Mouse (Mus musculus) hindbrain, embryonic 15.5 days (tissue): ENCODE measurements around the gene Dpf1. TPM values are rescaled to one million over a fixed set of nuclear protein-coding genes. Genes with fewer than 3 reads are reported as not detected.
A peak's percentile ranks its signal among the peaks of the same experiment; 100 is the strongest.

Experiments used
- ATAC-seq: fragments of 200-750 bp; cut with Nextera tagmentation; 2 replicates; pipeline ENCODE4 v1.8.0; 2017; ENCODE audit warnings: low read depth, moderate number of reproducible peaks, moderate TSS enrichment; ENCODE audit not compliant: low FRiP score
- H3K27ac ChIP-seq: fragments of 300-500 bp; sonication (generic); replicated peaks from 2 replicates; pipeline ENCODE4 v1.5.1; 2015; ENCODE audit warnings: mild to moderate bottlenecking, inconsistent platforms
- H3K27me3 ChIP-seq: fragments of 300-500 bp; sonication (generic); 2 replicates; pipeline ENCODE4 v1.6.1; 2015; ENCODE audit warnings: control low read depth, inconsistent platforms
- H3K36me3 ChIP-seq: fragments of 300-500 bp; sonication (generic); 2 replicates; pipeline ENCODE4 v1.6.1; 2015; ENCODE audit warnings: control low read depth, inconsistent platforms
- H3K4me1 ChIP-seq: fragments of 300-500 bp; sonication (generic); replicated peaks from 2 replicates; pipeline ENCODE4 v1.6.1; 2015; ENCODE audit warnings: control low read depth, inconsistent platforms
- H3K4me2 ChIP-seq: fragments of 300-500 bp; sonication (generic); 2 replicates; pipeline ENCODE4 v1.6.1; 2015; ENCODE audit warnings: moderate library complexity, mild to moderate bottlenecking, inconsistent platforms
- H3K4me3 ChIP-seq: fragments of 300-500 bp; sonication (generic); 2 replicates; pipeline ENCODE4 v1.5.1; 2015; ENCODE audit warnings: mild to moderate bottlenecking, inconsistent platforms
- H3K9ac ChIP-seq: fragments of 300-500 bp; sonication (generic); 2 replicates; pipeline ENCODE4 v1.6.1; 2015; ENCODE audit warnings: inconsistent platforms
- H3K9me3 ChIP-seq: fragments of 300-500 bp; sonication (generic); 2 replicates; pipeline ENCODE4 v1.6.1; 2016; ENCODE audit warnings: control low read depth, inconsistent platforms
- WGBS: fragments of 180-500 bp; shearing (Covaris S2); methylation state at CpG from one replicate; pipeline ENCODE4 v1.1.7; 2015; 5-methylcytosine and 5-hydroxymethylcytosine counted together
- polyA plus RNA-seq: library from polyadenylated mRNA; unstranded; fragments of >200 nt; fragmentation: Nextera tagmentation; extraction: Ambion mirVana; gene quantifications from 2 replicates; pipeline ENCODE4 v1.2.1, GENCODE M21; 2015

Gene Dpf1
- polyA plus RNA-seq, 1 experiment from 2014 or later = 184 TPM

DNA sequence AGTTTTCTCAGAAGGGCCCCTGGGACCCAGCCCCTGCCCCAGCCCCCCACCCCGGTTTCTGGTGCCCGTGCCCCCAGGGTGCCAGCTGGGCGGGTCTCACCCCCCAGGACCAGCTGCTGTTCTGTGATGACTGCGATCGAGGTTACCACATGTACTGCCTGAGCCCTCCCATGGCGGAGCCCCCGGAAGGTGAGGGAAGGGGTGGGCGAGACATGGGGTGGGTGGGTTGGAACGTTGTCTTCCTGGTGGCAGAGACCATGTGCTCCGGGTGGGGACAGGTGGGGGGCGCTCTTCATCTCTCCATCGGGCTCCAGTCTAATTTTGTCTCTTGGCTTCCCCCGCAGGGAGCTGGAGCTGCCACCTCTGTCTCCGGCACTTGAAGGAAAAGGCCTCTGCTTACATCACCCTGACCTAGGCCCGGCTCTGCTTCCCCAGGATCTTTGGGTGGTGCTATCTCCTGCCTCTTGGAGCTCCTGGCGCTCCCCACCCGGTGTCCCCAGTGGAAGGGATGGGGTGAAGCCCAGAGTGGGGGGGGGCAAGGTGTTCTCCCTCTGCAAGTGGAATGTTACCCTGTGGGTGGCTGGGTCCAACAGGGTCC is 12.5 kb downstream of the Dpf1 start:
- ATAC-seq = no peak
- Histone ChIP-seq H3K27ac (peak overlapping the region; percentile 90), H3K36me3 (peaks cover 15% of the 10 kb centered on the region), H3K9ac (peak overlapping the region; percentile 0; the same call in 1 of the 2 replicates), H3K4me2 (peak overlapping the region; percentile 36; the same call in 1 of the 2 replicates), H3K4me3 (no peak overlapping the region), H3K27me3 (no peaks in the 10 kb centered on the region), H3K9me3 (no peaks in the 10 kb centered on the region), H3K4me1 (peaks cover 88% of the 10 kb centered on the region)
- WGBS = 39% methylated on average over 17 of the region's 17 CpGs

- Histone ChIP-seq H3K9ac (0 out of 2 replicates have a peak overlapping the region, but pooled peaks have one; percentile 17), H3K36me3 (0 out of 2 replicates have a peak, but pooled peaks cover 8% of the 10 kb centered on the region), H3K27me3 (no peaks in the 10 kb centered on the region), H3K27ac (peak overlapping the region; percentile 90), H3K4me2 (peak overlapping the region; percentile 36), H3K9me3 (no peaks in the 10 kb centered on the region), H3K4me3 (no peak overlapping the region), H3K4me1 (peaks cover 86% of the 10 kb centered on the region)
- WGBS = 4% methylated on average over 10 of the region's 10 CpGs
- ATAC-seq = peak; percentile 1; the same call in 1 of the 2 replicates
Observed at GRCm38 (mm10) chr7:29316976-29317375, 13.2 kb downstream of the Dpf1 start.

DNA sequence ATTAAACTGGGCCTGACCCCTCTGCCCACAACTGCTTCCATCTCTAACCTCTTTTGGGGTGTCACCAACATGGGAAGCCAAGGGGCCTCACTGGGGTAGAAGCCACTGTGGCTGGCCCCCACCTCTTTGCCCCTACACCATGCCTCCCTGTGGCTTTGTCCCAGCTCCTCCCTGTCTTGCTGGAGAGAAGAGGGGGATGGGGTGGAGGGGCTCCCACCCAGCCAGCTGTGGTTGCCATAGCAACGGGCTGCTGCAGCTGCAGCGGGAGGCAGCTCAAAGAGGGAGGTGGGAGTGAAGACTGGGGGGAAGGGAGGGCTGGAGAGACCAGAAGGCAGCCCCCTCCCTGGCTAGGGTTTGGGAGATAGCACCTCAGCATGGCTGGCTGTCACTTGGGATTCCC is 13.8 kb downstream of the Dpf1 start:
- Histone ChIP-seq H3K4me3 (no peak overlapping the region), H3K9ac (peak overlapping the region; percentile 17; the same call in 1 of the 2 replicates), H3K36me3 (0 out of 2 replicates have a peak, but pooled peaks cover 5% of the 10 kb centered on the region), H3K4me1 (peaks cover 85% of the 10 kb centered on the region), H3K4me2 (peak overlapping the region; percentile 36), H3K27me3 (no peaks in the 10 kb centered on the region), H3K27ac (peak overlapping the region; percentile 90), H3K9me3 (no peaks in the 10 kb centered on the region)
- ATAC-seq = peak; percentile 55
- WGBS = 4% methylated on average over 2 of the region's 2 CpGs

GRCm38 (mm10) chr7:29318115-29318911 is 14.6 kb downstream of the Dpf1 start:
- H3K9ac ChIP-seq = no peak overlapping the region
- no peaks in the 10 kb centered on the region for H3K27me3 ChIP-seq
- peak; percentile 8; the same call in 1 of the 2 replicates for ATAC-seq
- peaks cover 9% of the 10 kb centered on the region; the same call in 1 of the 2 replicates for H3K36me3 ChIP-seq
- no peak overlapping the region for H3K4me3 ChIP-seq
- 4% methylated on average over 18 of the region's 18 CpGs for WGBS
- peak overlapping the region; percentile 33 for H3K4me2 ChIP-seq
- H3K9me3 ChIP-seq = no peaks in the 10 kb centered on the region
- peaks cover 78% of the 10 kb centered on the region for H3K4me1 ChIP-seq
- peak overlapping the region; percentile 90 for H3K27ac ChIP-seq

GRCm38 (mm10) chr7:29319337-29320307 is 15.9 kb downstream of the Dpf1 start:
- 14% methylated on average over 19 of the region's 19 CpGs for WGBS
- Histone ChIP-seq H3K36me3 (peaks cover 16% of the 10 kb centered on the region; the same call in 1 of the 2 replicates), H3K4me1 (peaks cover 65% of the 10 kb centered on the region), H3K4me3 (no peak overlapping the region), H3K27ac (peak overlapping the region; percentile 90), H3K4me2 (peak overlapping the region; percentile 33), H3K9me3 (no peaks in the 10 kb centered on the region), H3K9ac (no peak overlapping the region), H3K27me3 (no peaks in the 10 kb centered on the region)
- ATAC-seq = no peak

- Histone ChIP-seq H3K9me3 (no peaks in the 10 kb centered on the region), H3K27ac (no peak overlapping the region), H3K27me3 (no peaks in the 10 kb centered on the region), H3K9ac (no peak overlapping the region), H3K4me2 (no peak overlapping the region), H3K4me3 (no peak overlapping the region), H3K36me3 (peaks cover 65% of the 10 kb centered on the region), H3K4me1 (no peaks in the 10 kb centered on the region)
- ATAC-seq = no peak
- whole genome bisulfite sequencing = 82% methylated on average over 6 of the region's 6 CpGs
Observed at GRCm38 (mm10) chr7:29327087-29327486, 23.3 kb downstream of the Dpf1 start.

DNA sequence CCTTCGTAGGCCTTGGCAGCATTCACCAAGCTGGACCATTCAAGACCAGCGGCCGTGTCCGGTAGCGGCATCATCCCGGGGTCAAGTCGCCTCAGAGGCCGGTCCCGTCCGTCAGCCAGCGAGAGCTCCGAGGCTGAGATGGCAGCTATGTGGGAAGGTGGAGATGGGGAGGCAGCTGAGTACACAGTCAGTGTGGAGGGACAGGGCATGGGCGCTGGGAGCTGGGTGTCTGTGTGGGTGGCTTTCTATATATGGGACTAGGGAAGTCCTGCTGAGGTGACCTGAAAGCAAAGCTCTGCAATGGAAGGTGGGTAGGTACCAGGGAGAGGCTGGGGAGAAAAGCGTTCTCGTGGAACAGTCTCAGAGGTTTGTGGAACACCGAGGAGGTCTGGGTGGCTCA is 25.2 kb downstream of the Dpf1 start:
- H3K4me3 ChIP-seq = no peak overlapping the region
- H3K36me3 ChIP-seq = peaks cover 69% of the 10 kb centered on the region
- no peak overlapping the region for H3K9ac ChIP-seq
- ATAC-seq = no peak
- no peaks in the 10 kb centered on the region for H3K27me3 ChIP-seq
- WGBS = 91% methylated on average over 16 of the region's 16 CpGs
- no peak overlapping the region for H3K27ac ChIP-seq
- H3K4me1 ChIP-seq = no peaks in the 10 kb centered on the region
- no peaks in the 10 kb centered on the region for H3K9me3 ChIP-seq
- no peak overlapping the region for H3K4me2 ChIP-seq

DNA sequence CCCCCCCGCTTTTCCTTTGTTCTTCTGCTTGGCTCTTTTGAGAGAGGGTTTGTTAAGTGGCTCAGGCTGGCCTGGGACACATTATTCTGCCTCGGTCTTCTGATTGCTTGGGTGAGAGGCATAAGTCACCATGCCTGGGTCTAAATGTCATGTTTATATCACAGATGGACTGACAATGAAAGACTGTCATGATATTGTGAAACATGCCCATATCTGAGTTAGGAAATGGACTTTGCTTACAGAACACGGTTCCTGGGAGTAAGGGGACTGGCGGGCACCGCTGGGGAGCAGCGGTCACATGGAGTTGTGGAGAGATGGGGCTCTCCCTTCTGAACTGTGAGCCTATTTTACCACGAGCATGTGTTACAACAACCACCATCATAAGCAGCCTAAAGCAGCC is 30.4 kb downstream of the Dpf1 start:
- no peak for ATAC-seq
- peaks cover 40% of the 10 kb centered on the region for H3K36me3 ChIP-seq
- H3K9ac ChIP-seq = no peak overlapping the region
- WGBS = 59% methylated on average over 7 of the region's 7 CpGs
- H3K9me3 ChIP-seq = no peaks in the 10 kb centered on the region
- H3K4me2 ChIP-seq = no peak overlapping the region
- no peaks in the 10 kb centered on the region for H3K27me3 ChIP-seq
- no peak overlapping the region for H3K4me3 ChIP-seq
- no peaks in the 10 kb centered on the region for H3K4me1 ChIP-seq
- H3K27ac ChIP-seq = no peak overlapping the region

DNA sequence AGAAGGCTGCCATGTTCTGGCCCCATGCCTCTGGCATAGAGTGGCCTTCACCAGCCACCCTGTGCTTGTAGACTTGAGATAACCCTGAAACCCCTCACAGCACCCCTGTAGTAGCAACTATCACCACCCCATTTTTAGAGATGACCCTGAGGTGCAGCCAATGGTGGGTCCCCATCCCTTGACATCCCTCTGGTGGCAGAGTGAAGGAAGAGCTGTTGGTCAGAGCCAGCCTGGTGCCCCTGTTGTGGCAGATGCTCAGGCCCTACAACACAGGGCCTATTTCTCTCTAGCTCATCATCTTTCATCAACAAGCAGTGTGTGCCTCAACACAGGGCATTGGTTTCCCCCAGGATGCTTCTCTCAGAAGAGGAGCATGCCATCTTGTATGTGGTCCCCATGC is 31.5 kb downstream of the Dpf1 start:
- H3K9me3 ChIP-seq = no peaks in the 10 kb centered on the region
- no peaks in the 10 kb centered on the region for H3K27me3 ChIP-seq
- H3K27ac ChIP-seq = no peak overlapping the region
- H3K9ac ChIP-seq = no peak overlapping the region
- peaks cover 29% of the 10 kb centered on the region for H3K36me3 ChIP-seq
- H3K4me2 ChIP-seq = no peak overlapping the region
- H3K4me3 ChIP-seq = no peak overlapping the region
- ATAC-seq = no peak
- no peaks in the 10 kb centered on the region for H3K4me1 ChIP-seq

DNA sequence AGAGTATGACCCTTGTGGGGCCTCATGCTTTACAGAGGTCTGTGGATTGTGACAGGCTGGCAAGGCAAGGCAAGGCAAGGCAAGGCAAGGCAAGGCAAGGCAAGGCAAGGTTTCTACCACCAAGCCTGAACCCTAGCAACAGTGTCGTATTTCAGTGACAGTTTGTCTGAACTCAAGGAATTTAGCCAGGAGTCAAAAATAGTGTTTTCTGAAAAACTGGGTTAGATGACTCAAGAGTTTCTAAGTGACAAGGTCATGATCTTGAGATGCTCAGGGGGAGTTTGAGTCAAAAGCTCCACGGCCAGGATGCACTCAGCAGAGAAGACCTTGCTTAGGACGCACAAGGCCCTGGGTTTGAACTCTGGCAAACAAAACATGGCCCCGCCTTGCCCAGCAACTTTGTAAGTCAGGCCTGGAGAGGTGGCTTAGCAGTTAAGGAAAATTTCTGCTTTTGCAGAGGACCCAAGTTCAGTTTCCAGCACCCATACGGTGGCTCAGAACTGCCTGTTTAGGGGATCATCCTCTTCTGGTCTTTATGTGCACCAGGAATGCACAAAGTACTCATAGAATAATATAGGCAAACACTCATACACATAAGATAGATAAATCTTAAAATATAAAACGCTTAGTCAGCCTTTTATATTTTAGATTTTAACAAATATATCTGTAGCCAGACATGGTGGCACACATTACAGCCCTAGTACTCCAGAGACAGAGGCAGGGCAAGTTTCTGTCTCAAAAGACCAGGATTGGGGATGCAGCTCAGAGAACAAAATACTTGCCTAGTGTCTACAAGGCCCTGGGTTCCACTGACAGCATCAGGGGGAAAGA is 32.3 kb downstream of the Dpf1 start:
- Histone ChIP-seq H3K4me2 (no peak overlapping the region), H3K27ac (no peak overlapping the region), H3K4me1 (no peaks in the 10 kb centered on the region), H3K9me3 (no peaks in the 10 kb centered on the region), H3K4me3 (no peak overlapping the region), H3K9ac (no peak overlapping the region), H3K27me3 (no peaks in the 10 kb centered on the region), H3K36me3 (peaks cover 21% of the 10 kb centered on the region)
- 80% methylated on average over 6 of the region's 6 CpGs for WGBS
- ATAC-seq = no peak

GRCm38 (mm10) chr7:29336795-29337319 is 33.1 kb downstream of the Dpf1 start:
- Histone ChIP-seq H3K36me3 (peaks cover 15% of the 10 kb centered on the region), H3K4me2 (no peak overlapping the region), H3K9me3 (no peaks in the 10 kb centered on the region), H3K4me3 (no peak overlapping the region), H3K27me3 (no peaks in the 10 kb centered on the region), H3K4me1 (peaks cover under 1% of the 10 kb centered on the region; the same call in 1 of the 2 replicates), H3K9ac (no peak overlapping the region), H3K27ac (no peak overlapping the region)
- no peak for ATAC-seq
- 66% methylated on average over 9 of the region's 9 CpGs for WGBS
